Mouse (Mus musculus) CH12.LX (cell line): ENCODE results near the gene Best1. TPM values are rescaled to one million over a fixed set of nuclear protein-coding genes. Genes with fewer than 3 reads are reported as not detected.

Experiments used
- DNase-seq: peaks from one replicate; pipeline ENCODE4 v3.0.0-alpha.2; 2013; ENCODE audit errors: extremely low read depth
- H3K27ac ChIP-seq: 2 replicates; pipeline ENCODE4 v1.5.1; 2012; ENCODE audit warnings: low read depth, mild to moderate bottlenecking, control low read depth, moderate library complexity; ENCODE audit not compliant: insufficient read depth
- H3K27me3 ChIP-seq: replicated peaks from 2 replicates; pipeline ENCODE3; 2012; ENCODE audit warnings: inconsistent platforms
- H3K36me3 ChIP-seq, 2 experiments: replicated peaks in 1 of 2; 2 replicates each; pipeline versions ENCODE3 to v1.6.1; 2012; ENCODE audit warnings: inconsistent platforms in 1 of 2, low read length in 1 of 2, mild to moderate bottlenecking in 1 of 2, mixed read lengths in 1 of 2, moderate library complexity in 1 of 2; ENCODE audit not compliant: control insufficient read depth in 1 of 2, insufficient read depth in 1 of 2
- H3K4me1 ChIP-seq, 2 experiments: 2 replicates each; pipeline ENCODE4 v1.6.1; 2012; ENCODE audit warnings: inconsistent platforms in 1 of 2, moderate library complexity in 1 of 2; ENCODE audit not compliant: insufficient read depth in 2 of 2, control insufficient read depth in 1 of 2
- H3K4me2 ChIP-seq: 2 replicates; pipeline ENCODE4 v1.6.1; 2012; ENCODE audit warnings: low read depth, mild to moderate bottlenecking, control low read depth; ENCODE audit not compliant: poor library complexity, insufficient read depth, severe bottlenecking
- H3K4me3 ChIP-seq, 3 experiments: fragments of 150-350 bp in 1 of 3; sonication (generic) in 1 of 3; replicated peaks in 1 of 3; 2 replicates each; pipeline versions ENCODE3 to v1.5.1; 2011 to 2012; ENCODE audit warnings: low read depth in 2 of 3, low read length in 2 of 3, mild to moderate bottlenecking in 2 of 3, moderate library complexity in 2 of 3, control low read depth in 1 of 3, improper control_type of control experiment in 1 of 3, inconsistent platforms in 1 of 3, mixed read lengths in 1 of 3; ENCODE audit not compliant: poor library complexity in 1 of 3
- H3K79me2 ChIP-seq: replicated peaks from 2 replicates; pipeline ENCODE4 v1.6.1; 2012; ENCODE audit warnings: mild to moderate bottlenecking, moderate library complexity; ENCODE audit not compliant: control insufficient read depth, poor library complexity, insufficient read depth, severe bottlenecking; ENCODE audit errors: extremely low read depth
- H3K9ac ChIP-seq: 2 replicates; pipeline ENCODE4 v1.6.1; 2012; ENCODE audit warnings: low read depth, mild to moderate bottlenecking, control low read depth, moderate library complexity; ENCODE audit not compliant: insufficient read depth
- H3K9me3 ChIP-seq: replicated peaks from 2 replicates; pipeline ENCODE3; 2012; ENCODE audit warnings: low read length, inconsistent platforms, mixed read lengths
- BHLHE40 ChIP-seq: IDR thresholded peaks from 2 replicates; pipeline ENCODE4 v1.6.1; 2011; ENCODE audit warnings: mild to moderate bottlenecking, low read depth, low read length, improper control_type of control experiment
- CHD1 ChIP-seq: IDR thresholded peaks from 2 replicates; pipeline ENCODE4 v1.6.1; 2012; ENCODE audit warnings: low read depth, low read length, improper control_type of control experiment, inconsistent platforms
- CHD2 ChIP-seq: IDR thresholded peaks from 2 replicates; pipeline ENCODE4 v1.6.1; 2011; ENCODE audit warnings: low read length, improper control_type of control experiment
- CTCF ChIP-seq, 2 experiments: IDR thresholded peaks in 1 of 2; conservative IDR thresholded peaks in 1 of 2; 2 replicates each; pipeline ENCODE4 v1.5.1; 2011 to 2012; ENCODE audit warnings: low read depth in 2 of 2, low read length in 2 of 2, improper control_type of control experiment in 1 of 2, inconsistent platforms in 1 of 2, mild to moderate bottlenecking in 1 of 2, moderate library complexity in 1 of 2
- E2F4 ChIP-seq: IDR thresholded peaks from 2 replicates; pipeline ENCODE4 v1.6.1; 2011; ENCODE audit warnings: low read depth, low read length, improper control_type of control experiment; ENCODE audit not compliant: insufficient replicate concordance
- ELF1 ChIP-seq: IDR thresholded peaks from 2 replicates; pipeline ENCODE4 v1.6.1; 2014; ENCODE audit warnings: low read depth, mild to moderate bottlenecking, inconsistent platforms, low read length, improper control_type of control experiment
- EP300 ChIP-seq: IDR thresholded peaks from 2 replicates; pipeline ENCODE4 v1.6.1; 2011; ENCODE audit warnings: low read length, improper control_type of control experiment
- ETS1 ChIP-seq: conservative IDR thresholded peaks from 2 replicates; pipeline ENCODE4 v1.6.1; 2012; ENCODE audit warnings: low read depth, mild to moderate bottlenecking, inconsistent platforms, low read length, improper control_type of control experiment, moderate library complexity
- GABPA ChIP-seq: IDR thresholded peaks from 2 replicates; pipeline ENCODE4 v1.6.1; 2012; ENCODE audit warnings: low read depth, low read length, improper control_type of control experiment, inconsistent platforms; ENCODE audit not compliant: insufficient replicate concordance
- HCFC1 ChIP-seq: IDR thresholded peaks from 2 replicates; pipeline ENCODE4 v1.6.1; 2012; ENCODE audit warnings: low read depth, mild to moderate bottlenecking, inconsistent platforms, low read length, improper control_type of control experiment
- IRF4 ChIP-seq: IDR thresholded peaks from 2 replicates; pipeline ENCODE4 v1.6.1; 2014; ENCODE audit warnings: low read depth, mild to moderate bottlenecking, inconsistent platforms, low read length, improper control_type of control experiment
- JUN ChIP-seq: IDR thresholded peaks from 2 replicates; pipeline ENCODE4 v1.6.1; 2011; ENCODE audit warnings: low read depth, mild to moderate bottlenecking, low read length, improper control_type of control experiment, moderate library complexity; ENCODE audit not compliant: insufficient read depth
- JUND ChIP-seq: conservative IDR thresholded peaks from 2 replicates; pipeline ENCODE4 v1.6.1; 2011; ENCODE audit warnings: low read depth, low read length, improper control_type of control experiment
- KAT2A ChIP-seq: IDR thresholded peaks from 2 replicates; pipeline ENCODE4 v1.6.1; 2012; ENCODE audit warnings: low read length, improper control_type of control experiment, inconsistent platforms; ENCODE audit not compliant: insufficient replicate concordance
- MAFK ChIP-seq: IDR thresholded peaks from 2 replicates; pipeline ENCODE4 v1.6.1; 2011; ENCODE audit warnings: low read length, improper control_type of control experiment; ENCODE audit not compliant: insufficient replicate concordance
- MAX ChIP-seq: IDR thresholded peaks from 2 replicates; pipeline ENCODE4 v1.6.1; 2011; ENCODE audit warnings: low read length, improper control_type of control experiment
- MAZ ChIP-seq: IDR thresholded peaks from 2 replicates; pipeline ENCODE4 v1.6.1; 2012; ENCODE audit warnings: low read depth, mild to moderate bottlenecking, inconsistent platforms, low read length, improper control_type of control experiment, moderate library complexity
- MEF2A ChIP-seq: IDR thresholded peaks from 2 replicates; pipeline ENCODE4 v1.6.1; 2014; ENCODE audit warnings: low read depth, mild to moderate bottlenecking, inconsistent platforms, low read length, improper control_type of control experiment, borderline replicate concordance
- MXI1 ChIP-seq: IDR thresholded peaks from 2 replicates; pipeline ENCODE4 v1.6.1; 2011; ENCODE audit warnings: mild to moderate bottlenecking, low read depth, low read length, improper control_type of control experiment
- MYC ChIP-seq: IDR thresholded peaks from 2 replicates; pipeline ENCODE4 v1.6.1; 2011; ENCODE audit warnings: low read depth, mild to moderate bottlenecking, improper control_type of control experiment, low read length
- NELFE ChIP-seq: IDR thresholded peaks from 2 replicates; pipeline ENCODE4 v1.6.1; 2011; ENCODE audit warnings: low read depth, low read length, improper control_type of control experiment
- NRF1 ChIP-seq: IDR thresholded peaks from 2 replicates; pipeline ENCODE4 v1.6.1; 2014; ENCODE audit warnings: low read depth, mild to moderate bottlenecking, inconsistent platforms, low read length, improper control_type of control experiment, moderate library complexity
- PAX5 ChIP-seq: IDR thresholded peaks from 2 replicates; pipeline ENCODE4 v1.6.1; 2012; ENCODE audit warnings: low read length, inconsistent platforms, mixed read lengths
- POLR2A ChIP-seq: IDR thresholded peaks from 2 replicates; pipeline ENCODE4 v1.6.1; 2011; ENCODE audit warnings: low read depth, mild to moderate bottlenecking, improper control_type of control experiment, low read length
- POLR2AphosphoS2 ChIP-seq: IDR thresholded peaks from 2 replicates; pipeline ENCODE4 v1.6.1; 2011; ENCODE audit warnings: low read depth, low read length, improper control_type of control experiment
- RAD21 ChIP-seq: IDR thresholded peaks from 2 replicates; pipeline ENCODE4 v1.6.1; 2011; ENCODE audit warnings: low read depth, mild to moderate bottlenecking, low read length, improper control_type of control experiment, moderate library complexity
- RCOR1 ChIP-seq: conservative IDR thresholded peaks from 2 replicates; pipeline ENCODE4 v1.6.1; 2012; ENCODE audit warnings: low read depth, mild to moderate bottlenecking, inconsistent platforms, low read length, improper control_type of control experiment
- SIN3A ChIP-seq: IDR thresholded peaks from 2 replicates; pipeline ENCODE4 v1.6.1; 2012; ENCODE audit warnings: low read length, improper control_type of control experiment, inconsistent platforms
- SMC3 ChIP-seq: IDR thresholded peaks from 2 replicates; pipeline ENCODE4 v1.6.1; 2011; ENCODE audit warnings: low read depth, low read length, improper control_type of control experiment
- TBP ChIP-seq: conservative IDR thresholded peaks from 2 replicates; pipeline ENCODE4 v1.6.1; 2011; ENCODE audit warnings: low read depth, low read length, improper control_type of control experiment
- TCF12 ChIP-seq: IDR thresholded peaks from 2 replicates; pipeline ENCODE4 v1.6.1; 2014; ENCODE audit warnings: low read depth, mild to moderate bottlenecking, inconsistent platforms, low read length, improper control_type of control experiment
- UBTF ChIP-seq: IDR thresholded peaks from 2 replicates; pipeline ENCODE4 v1.6.1; 2012; ENCODE audit warnings: low read depth, mild to moderate bottlenecking, inconsistent platforms, low read length, improper control_type of control experiment, moderate library complexity
- USF1 ChIP-seq: IDR thresholded peaks from 2 replicates; pipeline ENCODE4 v1.6.1; 2014; ENCODE audit warnings: low read depth, mild to moderate bottlenecking, inconsistent platforms, low read length, improper control_type of control experiment
- USF2 ChIP-seq: conservative IDR thresholded peaks from 2 replicates; pipeline ENCODE4 v1.6.1; 2011; ENCODE audit warnings: low read depth, low read length, improper control_type of control experiment
- ZC3H11A ChIP-seq: IDR thresholded peaks from 2 replicates; pipeline ENCODE4 v1.6.1; 2012; ENCODE audit warnings: low read depth, mild to moderate bottlenecking, inconsistent platforms, low read length, improper control_type of control experiment
- ZKSCAN1 ChIP-seq: IDR thresholded peaks from 2 replicates; pipeline ENCODE4 v1.6.1; 2012; ENCODE audit warnings: low read depth, inconsistent platforms, low read length, improper control_type of control experiment, borderline replicate concordance
- ZMIZ1 ChIP-seq: IDR thresholded peaks from 2 replicates; pipeline ENCODE4 v1.6.1; 2012; ENCODE audit warnings: low read depth, mild to moderate bottlenecking, inconsistent platforms, low read length, improper control_type of control experiment
- ZNF384 ChIP-seq: IDR thresholded peaks from 2 replicates; pipeline ENCODE4 v1.6.1; 2012; ENCODE audit warnings: low read depth, low read length, improper control_type of control experiment, inconsistent platforms
- dilution Hi-C: fragments of 300-500 bp; cut with MboI; formaldehyde crosslinking; loops from 2 replicates; pipeline ENCODE4 v1.14.3; 2020; ENCODE audit warnings: low sequenced_read_pairs; ENCODE audit not compliant: extremely low pct_unique_long_range_greater_than_20kb, extremely low pct_ligation_motif_present
- in situ Hi-C: fragments of 300-500 bp; cut with MboI; formaldehyde crosslinking; loops from 3 replicates; pipeline ENCODE4 v1.14.3; 2019; ENCODE audit warnings: low sequenced_read_pairs, low pct_ligation_motif_present, low pct_unique_long_range_greater_than_20kb, mixed read lengths
- polyA plus RNA-seq: library from polyadenylated mRNA; unstranded; fragments of >175 nt; gene quantifications from 2 replicates; pipeline ENCODE4 v1.2.1, GENCODE M21; 2012; ENCODE audit warnings: low read depth; ENCODE audit not compliant: insufficient read length
- total RNA-seq, 2 experiments: library from RNA; depleted of rRNA; stranded (reverse); fragments of 300-350 nt in 1 of 2; fragments of >200 nt in 1 of 2; gene quantifications; 2 replicates each; pipeline ENCODE4 v1.2.3; 2012 to 2014

The Best1 gene
- total and polyA plus RNA-seq, 3 experiments: 0.13 TPM; not detected in 2

GRCm38 (mm10) chr19:9982151-9982851, 19.1 kb downstream of the Best1 start:
- peaks cover 26 to 67% of the 10 kb centered on the region in 2 experiments for H3K4me1 ChIP-seq
- H3K27ac ChIP-seq: peak overlapping the region; percentile 94
- in situ Hi-C loops: loop anchor here (5.0 kb wide), 1 partner anchor 55 kb away; no protein-coding TSS in a partner anchor
- TF ChIP-seq GABPA: no peak
- TF ChIP-seq BHLHE40: no peak
- peak; percentile 99 for TF ChIP-seq POLR2A
- no peak for TF ChIP-seq RAD21
- TF ChIP-seq CTCF (conservative IDR thresholded peaks at IDR 0.05 in 1 of 2, IDR thresholded peaks at IDR 0.05 in 1 of 2; ENCODE audit: low read depth in 2 of 2, low read length in 2 of 2): no peak
- TF ChIP-seq HCFC1: peak; percentile 54; the same call in 1 of the 2 replicates
- no peak for TF ChIP-seq RCOR1
- peak; percentile 70 for TF ChIP-seq SIN3A
- TF ChIP-seq MYC: 0 out of 2 replicates have a peak, but pooled peaks have one; percentile 58
- peak; percentile 32; the same call in 1 of the 2 replicates for TF ChIP-seq CHD1
- TF ChIP-seq MEF2A: peak; percentile 31; the same call in 1 of the 2 replicates
- TF ChIP-seq TCF12: peak; percentile 86
- TF ChIP-seq UBTF: no peak; the same call in 1 of the 2 replicates
- TF ChIP-seq JUND: no peak
- TF ChIP-seq E2F4: no peak
- no peak for TF ChIP-seq KAT2A
- peak; percentile 95 for TF ChIP-seq TBP
- TF ChIP-seq ELF1: peak; percentile 74
- peak; percentile 99 for TF ChIP-seq ZMIZ1
- no peak for TF ChIP-seq MAFK
- TF ChIP-seq POLR2AphosphoS2: peak; percentile 97
- TF ChIP-seq ZC3H11A: no peak
- TF ChIP-seq NRF1: peak; percentile 62
- TF ChIP-seq MXI1: peak; percentile 82
- peak; percentile 99 for TF ChIP-seq NELFE
- peak; percentile 84 for TF ChIP-seq MAZ
- TF ChIP-seq JUN: no peak
- TF ChIP-seq ZKSCAN1: no peak
- TF ChIP-seq EP300: no peak
- TF ChIP-seq USF1: no peak
- no peak for TF ChIP-seq SMC3
- peak; percentile 49; the same call in 1 of the 2 replicates for TF ChIP-seq MAX
- TF ChIP-seq ETS1: no peak; the same call in 1 of the 2 replicates
- TF ChIP-seq PAX5: no peak
- no peak for TF ChIP-seq ZNF384
- TF ChIP-seq CHD2: peak; percentile 31; the same call in 1 of the 2 replicates
- TF ChIP-seq IRF4: peak; percentile 8; the same call in 1 of the 2 replicates
- TF ChIP-seq USF2: no peak
- dilution Hi-C loops: no loop called here
- H3K9me3 ChIP-seq: no peaks in the 10 kb centered on the region
- peak overlapping the region; percentile 70 to 99 (median 93) for H3K4me3 ChIP-seq
- no peaks in the 10 kb centered on the region for H3K27me3 ChIP-seq
- peak overlapping the region; percentile 95 for H3K9ac ChIP-seq
- H3K4me2 ChIP-seq: peak overlapping the region; percentile 63
- H3K79me2 ChIP-seq: peaks cover 18% of the 10 kb centered on the region
- peak; percentile 96 for DNase-seq
- peaks cover 23 to 37% of the 10 kb centered on the region in 2 experiments for H3K36me3 ChIP-seq
